Mouse (Mus musculus) liver (tissue): ENCODE data around the gene Gm773.
"Not testable (repeated sequence)": the region's sequence is repeated elsewhere in the genome, so short reads cannot be mapped to it uniquely, and the experiment has no call there.

Experiments used
- DNase-seq: peaks from one replicate; pipeline ENCODE4 v3.0.0-alpha.2; 2020; ENCODE audit warnings: mixed read lengths

Gm773 gene

GRCm38 (mm10) chrX:56212771-56213170 lies at the start of gene Gm773:
Gene Gm773 (minus strand): TSS chrX:56212881.
- DNase-seq, result no peak

DNA sequence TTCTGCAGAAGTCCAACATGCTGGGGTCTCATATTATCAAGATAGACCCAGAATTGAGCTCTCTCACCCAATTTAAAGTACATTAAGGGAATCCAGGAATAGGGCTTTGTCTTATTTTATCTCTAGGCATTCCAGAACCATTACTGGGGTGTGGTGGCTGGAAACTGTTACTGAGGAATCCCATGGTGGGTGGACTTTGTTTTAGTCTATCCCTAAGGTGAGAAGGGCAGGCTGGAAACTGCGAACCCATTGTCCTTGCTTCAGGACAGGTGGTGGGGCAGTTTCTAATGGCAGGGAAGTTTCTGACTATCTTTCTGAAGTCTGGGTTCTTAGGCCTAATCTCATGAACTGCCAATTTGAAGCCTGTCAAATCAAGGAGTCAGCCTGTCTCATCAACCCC lies 26.2 kb downstream of the Gm773 start:
- DNase-seq, result not testable (repeated sequence)

GRCm38 (mm10) chrX:56151396-56151795 lies 61.3 kb downstream of the Gm773 start:
- DNase-seq, result no peak
